In the genomic region with DNA sequence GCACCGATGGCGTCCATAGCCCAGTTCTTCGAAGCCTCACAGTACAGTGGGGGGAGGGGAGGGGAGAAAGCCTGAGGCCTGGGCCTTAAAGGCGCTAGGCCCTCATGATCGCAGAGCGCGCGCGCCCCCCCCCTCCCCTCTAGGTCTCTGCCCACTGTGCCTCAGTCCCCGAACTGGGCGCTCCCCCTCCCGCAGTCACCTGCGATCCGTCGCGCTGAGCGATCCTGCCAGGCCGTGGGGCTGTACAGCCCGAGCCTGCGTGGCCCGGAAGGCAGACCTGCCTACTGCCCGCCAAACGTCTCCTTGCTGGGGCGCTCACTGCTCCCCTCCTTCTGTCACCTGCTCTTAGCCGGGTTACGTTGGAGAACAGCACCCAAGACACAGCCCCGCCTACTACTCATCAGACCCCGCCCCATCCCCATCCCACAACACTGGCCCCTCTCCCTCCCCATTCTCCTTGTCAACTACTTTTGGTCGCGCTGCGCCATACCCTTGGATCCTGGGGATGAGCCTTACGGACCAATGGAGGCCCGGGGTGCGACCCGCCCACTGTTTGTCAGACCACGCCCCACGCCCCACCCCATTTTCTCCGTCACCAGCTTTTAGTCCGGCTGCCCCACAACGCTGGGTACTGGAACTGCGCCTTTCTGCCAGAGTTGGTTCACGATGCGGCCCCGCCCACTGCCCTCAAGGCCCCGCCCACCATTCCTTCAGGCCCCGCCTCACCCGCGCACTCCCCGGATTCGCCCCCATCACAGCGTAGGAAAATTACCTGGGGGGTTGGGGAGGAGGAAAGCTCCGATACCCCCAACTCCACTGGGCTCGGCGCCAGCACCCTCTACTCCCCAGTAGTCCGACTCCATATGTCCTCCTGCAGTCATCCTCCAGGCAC, we compare ENCODE assay signal across 8 mouse cellular contexts. TPM values are rescaled to one million over a fixed set of nuclear protein-coding genes. Genes with fewer than 3 reads are reported as not detected.
A peak's percentile ranks its signal among the peaks of the same experiment; 100 is the strongest.
DNase-seq lines count a peak whose midpoint lies in the region; ATAC-seq and TF ChIP-seq lines count a peak whose summit lies in the region.

No protein-coding gene starts in this region.

- TF ChIP-seq POLR2A in ES-Bruce4 (IDR thresholded peaks at IDR 0.05; ENCODE audit: insufficient read depth, low read length): no peak
- TF ChIP-seq POLR2A in lung, adult 2 months (IDR thresholded peaks at IDR 0.05; ENCODE audit: borderline replicate concordance, extremely low read depth, low read depth, low read length): peak; percentile 58; the same call in 1 of the 2 replicates

- H3K9me3 ChIP-seq in ES-Bruce4 (replicated peaks; ENCODE audit: control insufficient read depth, insufficient read depth, low read length, poor library complexity, severe bottlenecking): no peaks in the 10 kb centered on the region
- H3K9me3 ChIP-seq in forebrain, embryonic 14.5 days (replicated peaks; ENCODE audit: control insufficient read depth, low read length): no peaks in the 10 kb centered on the region

- peak overlapping the region; percentile 84 for H3K4me2 ChIP-seq in forebrain, embryonic 14.5 days (ENCODE audit: low read length)

- DNase-seq in cerebellum, adult 11 months: peak; percentile 98
- DNase-seq in forebrain, embryonic 14.5 days (ENCODE audit: low spot score): peak; percentile 97
- peak; percentile 80 to 84 for DNase-seq in heart, postnatal 14 days
- DNase-seq in layer of hippocampus, adult 18-20 months (ENCODE audit: low spot score in 2 of 2): peak; percentile 97 to 99
- peak; percentile 91 for DNase-seq in lung, adult 2 months
- DNase-seq in thymus, adult 18-20 months: peak; percentile 78 to 85

- TF ChIP-seq CTCF in ES-Bruce4 (IDR thresholded peaks at IDR 0.05; ENCODE audit: low read depth, low read length): peak; percentile 4
- TF ChIP-seq CTCF in lung, adult 2 months (IDR thresholded peaks at IDR 0.05; ENCODE audit: insufficient read depth, low read length): no peak

- TF ChIP-seq EP300 in ES-Bruce4 (IDR thresholded peaks at IDR 0.05; ENCODE audit: insufficient read depth, low read depth, low read length): 0 out of 2 replicates have a peak, but pooled peaks have one; percentile 51

- ATAC-seq in forebrain, embryonic 14.5 days: peak; percentile 89
- peak; percentile 70 for ATAC-seq in neutrophil, adult 5-6 weeks (ENCODE audit: extremely low read depth, insufficient number of reproducible peaks, low FRiP score, poor library complexity, severe bottlenecking)

- H3K9ac ChIP-seq in ES-Bruce4 (ENCODE audit: low read depth, poor library complexity, severe bottlenecking): peak overlapping the region; percentile 75
- peak overlapping the region; percentile 91 for H3K9ac ChIP-seq in forebrain, embryonic 14.5 days (ENCODE audit: low read length)

- H3K27ac ChIP-seq in ES-Bruce4 (ENCODE audit: insufficient read depth, low read length): no peak overlapping the region
- H3K27ac ChIP-seq in forebrain, embryonic 14.5 days (ENCODE audit: low read depth, low read length): peak overlapping the region; percentile 79

- 1% methylated on average over 54 of the region's 55 CpGs for WGBS in forebrain, embryonic 14.5 days
- WGBS in lung, adult 2 months: 1% methylated on average over 52 of the region's 55 CpGs

- H3K27me3 ChIP-seq in ES-Bruce4 (ENCODE audit: control insufficient read depth, insufficient read depth, low read length, poor library complexity, severe bottlenecking): no peaks in the 10 kb centered on the region
- H3K27me3 ChIP-seq in forebrain, embryonic 14.5 days (replicated peaks; ENCODE audit: control insufficient read depth, insufficient read depth, low read length): peaks cover 32% of the 10 kb centered on the region

- intact Hi-C loops in heart, postnatal 14 days (cut with DNase I): no loop called here

- peaks cover 4% of the 10 kb centered on the region for H3K36me3 ChIP-seq in ES-Bruce4 (ENCODE audit: control insufficient read depth, insufficient read depth, low read length, poor library complexity, severe bottlenecking)
- H3K36me3 ChIP-seq in forebrain, embryonic 14.5 days (ENCODE audit: control insufficient read depth, insufficient read depth, low read length): peaks cover 29% of the 10 kb centered on the region

- H3K4me1 ChIP-seq in ES-Bruce4 (ENCODE audit: control insufficient read depth, insufficient read depth, low read length): peaks cover 5% of the 10 kb centered on the region
- H3K4me1 ChIP-seq in forebrain, embryonic 14.5 days (ENCODE audit: control insufficient read depth, insufficient read depth, low read length): peaks cover 17% of the 10 kb centered on the region
- no peaks in the 10 kb centered on the region; the same call in none of the 2 replicates for H3K4me1 ChIP-seq in lung, adult 2 months (ENCODE audit: control insufficient read depth, insufficient read depth, low read length)

- H3K4me3 ChIP-seq in ES-Bruce4 (ENCODE audit: low read depth, low read length): peak overlapping the region; percentile 90
- H3K4me3 ChIP-seq in forebrain, embryonic 14.5 days (ENCODE audit: low read depth, low read length): peak overlapping the region; percentile 71
- H3K4me3 ChIP-seq in lung, adult 2 months (replicated peaks; ENCODE audit: extremely low read depth, low read depth, low read length): peak overlapping the region; percentile 56

RNA-seq across cellular contexts. Expression of a gene that starts 0.5 kb away (rescaled TPM):
- 12.5 and 13.3 TPM in 2 replicates for polyA plus RNA-seq in ES-Bruce4 (2011; ENCODE audit: insufficient read depth, insufficient read length, low read depth, missing spikeins)
- polyA plus RNA-seq in forebrain, embryonic 14.5 days (2014; fragmentation: Nextera tagmentation; extraction: Ambion mirVana): 70.6 and 76.3 TPM in 2 replicates
- total RNA-seq in heart, postnatal 14 days (2021): 10 to 100 TPM in 1 of 2 experiments, 1 to 10 TPM in 1; 9.9 to 11.0 TPM
- total RNA-seq in layer of hippocampus, adult 18-20 months (2021): 100 to 1,000 TPM; 133 to 136 TPM
- polyA plus RNA-seq in lung, adult 2 months (2012; rRNA removed): 13.3 and 21.5 TPM in 2 replicates
- total RNA-seq in neutrophil, adult 5-6 weeks (2017): 0.93 and 1.8 TPM in 2 replicates

RNA-seq across cellular contexts. Expression of a gene that starts 0.6 kb away (rescaled TPM):
- polyA plus RNA-seq in ES-Bruce4 (2011; ENCODE audit: insufficient read depth, insufficient read length, low read depth, missing spikeins): 6.0 and 6.9 TPM in 2 replicates
- polyA plus RNA-seq in forebrain, embryonic 14.5 days (2014; fragmentation: Nextera tagmentation; extraction: Ambion mirVana): 2.2 and 3.2 TPM in 2 replicates
- not detected for total RNA-seq in heart, postnatal 14 days (2021)
- total RNA-seq in layer of hippocampus, adult 18-20 months (2021): 100 to 1,000 TPM; 118 TPM
- 1.9 and 2.6 TPM in 2 replicates for polyA plus RNA-seq in lung, adult 2 months (2012; rRNA removed)
- total RNA-seq in neutrophil, adult 5-6 weeks (2017): not detected in 2 replicates

RNA-seq across cellular contexts. Expression of a gene that starts 7.8 kb away (rescaled TPM):
- 41.6 and 51.5 TPM in 2 replicates for polyA plus RNA-seq in ES-Bruce4 (2011; ENCODE audit: insufficient read depth, insufficient read length, low read depth, missing spikeins)
- polyA plus RNA-seq in forebrain, embryonic 14.5 days (2014; fragmentation: Nextera tagmentation; extraction: Ambion mirVana): 19.0 and 20.6 TPM in 2 replicates
- 10 to 100 TPM; 28.3 to 30.6 TPM for total RNA-seq in heart, postnatal 14 days (2021)
- 10 to 100 TPM; 30.3 to 33.3 TPM for total RNA-seq in layer of hippocampus, adult 18-20 months (2021)
- polyA plus RNA-seq in lung, adult 2 months (2012; rRNA removed): 64.5 and 84.4 TPM in 2 replicates
- 10.2 and 11.3 TPM in 2 replicates for total RNA-seq in neutrophil, adult 5-6 weeks (2017)

RNA-seq across cellular contexts. Expression of a gene that starts 29.3 kb away (rescaled TPM):
- 0.17 and 0.22 TPM in 2 replicates for polyA plus RNA-seq in ES-Bruce4 (2011; ENCODE audit: insufficient read depth, insufficient read length, low read depth, missing spikeins)
- polyA plus RNA-seq in forebrain, embryonic 14.5 days (2014; fragmentation: Nextera tagmentation; extraction: Ambion mirVana): 18.8 and 20.7 TPM in 2 replicates
- under 1 TPM; 0.05 to 0.07 TPM for total RNA-seq in heart, postnatal 14 days (2021)
- total RNA-seq in layer of hippocampus, adult 18-20 months (2021): under 1 TPM; 0.15 to 0.27 TPM
- 0.15 and 0.59 TPM in 2 replicates for polyA plus RNA-seq in lung, adult 2 months (2012; rRNA removed)
- total RNA-seq in neutrophil, adult 5-6 weeks (2017): 0.93 and 1.4 TPM in 2 replicates

RNA-seq across cellular contexts. Expression of a gene that starts 29.6 kb away (rescaled TPM):
- polyA plus RNA-seq in ES-Bruce4 (2011; ENCODE audit: insufficient read depth, insufficient read length, low read depth, missing spikeins): 45.9 and 60.3 TPM in 2 replicates
- polyA plus RNA-seq in forebrain, embryonic 14.5 days (2014; fragmentation: Nextera tagmentation; extraction: Ambion mirVana): 129 and 141 TPM in 2 replicates
- 10 to 100 TPM; 11.5 to 12.5 TPM for total RNA-seq in heart, postnatal 14 days (2021)
- total RNA-seq in layer of hippocampus, adult 18-20 months (2021): 10 to 100 TPM; 11.2 to 13.1 TPM
- 26.9 and 30.8 TPM in 2 replicates for polyA plus RNA-seq in lung, adult 2 months (2012; rRNA removed)
- 8.7 and 12.2 TPM in 2 replicates for total RNA-seq in neutrophil, adult 5-6 weeks (2017)

Comparison
In these comparisons a context has a peak if more than half of its experiments do, and no peak if none do; other contexts are left out.
1. RNA of a gene that starts 0.5 kb away (total RNA-seq): 133 to 136 TPM in layer of hippocampus, adult 18-20 months; 9.9 to 11.0 TPM in heart, postnatal 14 days and 0.93 to 1.8 TPM in neutrophil, adult 5-6 weeks; every median in the first group is over 10 times any median in the second.
2. RNA of a gene that starts 0.6 kb away (total RNA-seq): 118 TPM in layer of hippocampus, adult 18-20 months; not detected in heart, postnatal 14 days and not detected in neutrophil, adult 5-6 weeks; every median in the first group is over 100 times any median in the second.
3. Peak in every context shown above with its lines, with median percentiles within 50 percentile points of each other: H3K4me3 ChIP-seq and DNase-seq.